Mouse (Mus musculus): ENCODE results near the gene Mcee. TPM values are rescaled to one million over a fixed set of nuclear protein-coding genes. Genes with fewer than 3 reads are reported as not detected.

The Mcee gene
- 37.8 and 38.6 TPM in 2 replicates for polyA plus RNA-seq (2016; fragmentation: Nextera tagmentation; extraction: Ambion mirVana)

- H3K27me3 ChIP-seq (ENCODE audit: insufficient read depth, poor library complexity, severe bottlenecking), result no peaks in the 10 kb centered on the region
- peaks cover 25% of the 10 kb centered on the region for H3K36me3 ChIP-seq
- DNase-seq (ENCODE audit: low spot score), result peak; percentile 98
- under 1% methylated on average over 54 of the region's 54 CpGs for WGBS
- peak within 1 kb of the TSS; percentile 81 for H3K4me3 ChIP-seq
- peaks cover 23% of the 10 kb centered on the region for H3K4me1 ChIP-seq (replicated peaks)
- H3K27ac ChIP-seq, result peak within 1 kb of the TSS; percentile 91
- H3K9me3 ChIP-seq, result no peaks in the 10 kb centered on the region
These were observed at the start of gene Mcee, which contains the start of gene Mphosph10 for GRCm38 (mm10) chr7:64392122-64392818. Gene Mcee (plus strand): TSS chr7:64392607. Gene Mphosph10 (minus strand): TSS chr7:64392268.

- no peak overlapping the region for H3K4me3 ChIP-seq
- no peaks in the 10 kb centered on the region for H3K9me3 ChIP-seq
- H3K27ac ChIP-seq, result no peak overlapping the region
- H3K27me3 ChIP-seq (ENCODE audit: insufficient read depth, poor library complexity, severe bottlenecking), result no peaks in the 10 kb centered on the region
- H3K4me1 ChIP-seq (replicated peaks), result no peaks in the 10 kb centered on the region
- WGBS, result 98% methylated on average over 1 of the region's 1 CpGs
- peaks cover 54% of the 10 kb centered on the region for H3K36me3 ChIP-seq
- DNase-seq (ENCODE audit: low spot score), result no peak
These were observed 44.6 kb upstream of the Mcee start for GRCm38 (mm10) chr7:64347813-64348212.

- Histone ChIP-seq H3K4me1 (replicated peaks) (peaks cover 5% of the 10 kb centered on the region; the same call in 1 of the 2 replicates), H3K27ac (no peak overlapping the region), H3K36me3 (peaks cover 68% of the 10 kb centered on the region), H3K9me3 (no peaks in the 10 kb centered on the region), H3K27me3 (ENCODE audit: insufficient read depth, poor library complexity, severe bottlenecking) (no peaks in the 10 kb centered on the region), H3K4me3 (no peak overlapping the region)
- DNase-seq (ENCODE audit: low spot score), result no peak
- 89% methylated on average over 15 of the region's 15 CpGs for WGBS
These were observed 43.1 kb upstream of the Mcee start for GRCm38 (mm10) chr7:64349147-64349861.

GRCm38 (mm10) chr7:64351087-64351486 is 41.3 kb upstream of the Mcee start:
- no peak for DNase-seq (ENCODE audit: low spot score)
- H3K4me1 ChIP-seq (replicated peaks), result peaks cover 11% of the 10 kb centered on the region; the same call in 1 of the 2 replicates
- 82% methylated on average over 4 of the region's 4 CpGs for WGBS
- peaks cover 69% of the 10 kb centered on the region for H3K36me3 ChIP-seq
- no peak overlapping the region for H3K27ac ChIP-seq
- no peak overlapping the region for H3K4me3 ChIP-seq
- no peaks in the 10 kb centered on the region for H3K9me3 ChIP-seq
- H3K27me3 ChIP-seq (ENCODE audit: insufficient read depth, poor library complexity, severe bottlenecking), result no peaks in the 10 kb centered on the region

GRCm38 (mm10) chr7:64354206-64354605 is 38.2 kb upstream of the Mcee start:
- DNase-seq (ENCODE audit: low spot score), result no peak
- peaks cover 72% of the 10 kb centered on the region for H3K36me3 ChIP-seq
- no peaks in the 10 kb centered on the region for H3K9me3 ChIP-seq
- 48% methylated on average over 14 of the region's 14 CpGs for WGBS
- H3K4me3 ChIP-seq, result no peak overlapping the region
- no peak overlapping the region; the same call in 1 of the 2 replicates for H3K27ac ChIP-seq
- H3K27me3 ChIP-seq (ENCODE audit: insufficient read depth, poor library complexity, severe bottlenecking), result no peaks in the 10 kb centered on the region
- peaks cover 11% of the 10 kb centered on the region; the same call in 1 of the 2 replicates for H3K4me1 ChIP-seq (replicated peaks)

- Histone ChIP-seq H3K9me3 (no peaks in the 10 kb centered on the region), H3K36me3 (peaks cover 82% of the 10 kb centered on the region), H3K27me3 (ENCODE audit: insufficient read depth, poor library complexity, severe bottlenecking) (no peaks in the 10 kb centered on the region), H3K4me1 (replicated peaks) (peaks cover 16% of the 10 kb centered on the region; the same call in 1 of the 2 replicates), H3K27ac (no peak overlapping the region), H3K4me3 (no peak overlapping the region)
- no peak for DNase-seq (ENCODE audit: low spot score)
- 86% methylated on average over 5 of the region's 5 CpGs for WGBS
These were observed 35.7 kb upstream of the Mcee start for GRCm38 (mm10) chr7:64356661-64357060.

GRCm38 (mm10) chr7:64357405-64357804 is 35.0 kb upstream of the Mcee start:
- DNase-seq (ENCODE audit: low spot score), result no peak
- Histone ChIP-seq H3K36me3 (peaks cover 83% of the 10 kb centered on the region), H3K27me3 (ENCODE audit: insufficient read depth, poor library complexity, severe bottlenecking) (no peaks in the 10 kb centered on the region), H3K4me1 (replicated peaks) (peaks cover 16% of the 10 kb centered on the region; the same call in 1 of the 2 replicates), H3K27ac (no peak overlapping the region), H3K4me3 (no peak overlapping the region), H3K9me3 (no peaks in the 10 kb centered on the region)
- 90% methylated on average over 9 of the region's 9 CpGs for WGBS

GRCm38 (mm10) chr7:64358666-64359065 is 33.7 kb upstream of the Mcee start:
- Histone ChIP-seq H3K4me1 (replicated peaks) (peaks cover 16% of the 10 kb centered on the region; the same call in 1 of the 2 replicates), H3K4me3 (no peak overlapping the region), H3K36me3 (peaks cover 83% of the 10 kb centered on the region), H3K9me3 (no peaks in the 10 kb centered on the region), H3K27ac (no peak overlapping the region), H3K27me3 (ENCODE audit: insufficient read depth, poor library complexity, severe bottlenecking) (no peaks in the 10 kb centered on the region)
- DNase-seq (ENCODE audit: low spot score), result no peak
- WGBS, result 88% methylated on average over 6 of the region's 6 CpGs

GRCm38 (mm10) chr7:64359943-64360585 is 32.3 kb upstream of the Mcee start:
- H3K9me3 ChIP-seq, result no peaks in the 10 kb centered on the region
- H3K4me1 ChIP-seq (replicated peaks), result 0 out of 2 replicates have a peak, but pooled peaks cover 5% of the 10 kb centered on the region
- DNase-seq (ENCODE audit: low spot score), result no peak
- no peak overlapping the region for H3K4me3 ChIP-seq
- H3K36me3 ChIP-seq, result peaks cover 90% of the 10 kb centered on the region
- H3K27ac ChIP-seq, result 0 out of 2 replicates have a peak overlapping the region, but pooled peaks have one; percentile 6
- 86% methylated on average over 20 of the region's 20 CpGs for WGBS
- no peaks in the 10 kb centered on the region for H3K27me3 ChIP-seq (ENCODE audit: insufficient read depth, poor library complexity, severe bottlenecking)

GRCm38 (mm10) chr7:64360586-64360945 is 31.8 kb upstream of the Mcee start:
- H3K36me3 ChIP-seq, result peaks cover 91% of the 10 kb centered on the region

GRCm38 (mm10) chr7:64365863-64366262 is 26.5 kb upstream of the Mcee start:
- no peaks in the 10 kb centered on the region for H3K4me1 ChIP-seq (replicated peaks)
- no peaks in the 10 kb centered on the region for H3K27me3 ChIP-seq (ENCODE audit: insufficient read depth, poor library complexity, severe bottlenecking)
- DNase-seq (ENCODE audit: low spot score), result no peak
- no peak overlapping the region for H3K27ac ChIP-seq
- peaks cover 94% of the 10 kb centered on the region for H3K36me3 ChIP-seq
- no peaks in the 10 kb centered on the region for H3K9me3 ChIP-seq
- H3K4me3 ChIP-seq, result no peak overlapping the region
- WGBS, result 95% methylated on average over 5 of the region's 5 CpGs

More at GRCm38 (mm10) chr7:64360586-64360945, 31.8 kb upstream of the Mcee start:
- Histone ChIP-seq H3K9me3 (no peaks in the 10 kb centered on the region), H3K4me1 (replicated peaks) (0 out of 2 replicates have a peak, but pooled peaks cover 5% of the 10 kb centered on the region), H3K27ac (0 out of 2 replicates have a peak overlapping the region, but pooled peaks have one; percentile 3), H3K4me3 (no peak overlapping the region), H3K27me3 (ENCODE audit: insufficient read depth, poor library complexity, severe bottlenecking) (no peaks in the 10 kb centered on the region)
- WGBS, result 72% methylated on average over 3 of the region's 3 CpGs
- DNase-seq (ENCODE audit: low spot score), result peak; percentile 11

- peaks cover 17% of the 10 kb centered on the region for H3K4me1 ChIP-seq (replicated peaks)
- DNase-seq (ENCODE audit: low spot score), result no peak
- H3K27ac ChIP-seq, result no peak overlapping the region
- WGBS, result 90% methylated on average over 6 of the region's 6 CpGs
- peaks cover 58% of the 10 kb centered on the region for H3K36me3 ChIP-seq
- no peak overlapping the region for H3K4me3 ChIP-seq
- H3K27me3 ChIP-seq (ENCODE audit: insufficient read depth, poor library complexity, severe bottlenecking), result no peaks in the 10 kb centered on the region
- no peaks in the 10 kb centered on the region for H3K9me3 ChIP-seq
These were observed 22.6 kb upstream of the Mcee start for GRCm38 (mm10) chr7:64369841-64370240.

Data from hindbrain, embryonic 10.5 days (tissue).